Mouse (Mus musculus) spleen, adult 2 months (tissue): Measurements from ENCODE around the gene Ptpre.

Source experiments
- CTCF ChIP-seq: fragments of 200-500 bp; IDR thresholded peaks from 2 replicates; pipeline ENCODE4 v1.5.1; 2011; ENCODE audit warnings: mild to moderate bottlenecking, inconsistent platforms; ENCODE audit not compliant: insufficient read depth, insufficient read length, insufficient replicate concordance; ENCODE audit errors: extremely low read depth
- POLR2A ChIP-seq: fragments of 200-500 bp; IDR thresholded peaks from 2 replicates; pipeline ENCODE4 v1.6.1; 2011; ENCODE audit warnings: low read depth, low read length, inconsistent platforms

DNA sequence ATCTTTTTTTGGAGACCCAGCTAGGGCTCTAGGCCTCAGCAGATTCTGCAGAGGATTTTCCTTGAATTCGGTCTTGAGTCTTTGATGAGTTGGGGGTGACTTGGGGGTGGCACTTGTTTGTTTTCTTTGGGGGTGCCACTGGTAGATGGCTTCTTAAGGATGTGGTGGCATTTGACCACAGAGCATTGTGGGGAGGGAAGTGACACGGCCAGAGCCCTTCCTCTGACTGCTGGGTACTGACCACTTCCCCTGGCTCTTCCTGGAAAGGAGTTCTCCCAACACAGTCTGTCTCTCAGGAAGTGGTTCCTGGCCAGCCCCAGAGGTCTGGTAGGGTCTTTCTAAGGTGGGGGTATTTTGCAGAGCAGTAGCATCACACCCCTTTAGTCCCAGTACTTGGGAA lies 54.2 kb downstream of the Ptpre start:
- TF ChIP-seq POLR2A, result no peak
- TF ChIP-seq CTCF, result no peak
